Mouse (Mus musculus): ENCODE measurements around the gene Tas2r106. TPM values are rescaled to one million over a fixed set of nuclear protein-coding genes. Genes with fewer than 3 reads are reported as not detected.

The Tas2r106 gene
- polyA plus RNA-seq (2014; fragmentation: Nextera tagmentation; extraction: Ambion mirVana): not detected in 2 replicates

DNA sequence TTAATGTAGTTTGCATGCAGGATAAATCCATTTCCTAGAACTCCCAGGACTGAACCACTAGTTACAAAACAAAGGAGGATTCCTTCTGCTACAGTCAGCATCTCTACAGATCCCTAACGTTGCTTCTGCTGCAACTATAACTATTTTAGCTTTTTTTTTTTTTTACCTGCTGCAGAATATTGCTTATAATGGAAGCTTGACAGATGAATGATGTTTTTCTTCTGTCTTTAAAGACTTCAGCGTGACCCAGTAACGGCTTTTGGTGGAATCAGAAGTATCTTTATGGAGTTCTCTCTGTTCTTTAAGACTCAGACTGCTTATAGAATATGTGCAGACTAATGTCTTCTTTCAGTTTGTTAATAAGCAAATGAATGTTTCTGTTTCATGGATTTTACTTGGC is at the start of gene Tas2r106:
TSS of gene Tas2r106 (minus strand) at position 101 of the 400 bp plus-strand sequence.
- Histone ChIP-seq H3K36me3 (replicated peaks; ENCODE audit: control insufficient read depth, insufficient read depth, low read depth, low read length) (no peaks in the 10 kb centered on the region), H3K9me3 (replicated peaks; ENCODE audit: control insufficient read depth, low read length) (no peaks in the 10 kb centered on the region), H3K9ac (replicated peaks; ENCODE audit: low read length) (no peak within 1 kb of the TSS), H3K4me2 (ENCODE audit: low read depth, low read length) (no peak within 1 kb of the TSS), H3K27me3 (ENCODE audit: control insufficient read depth, insufficient read depth, low read length) (no peaks in the 10 kb centered on the region), H3K27ac (replicated peaks; ENCODE audit: low read depth, low read length) (no peak within 1 kb of the TSS), H3K4me1 (ENCODE audit: control insufficient read depth, insufficient read depth, low read length) (no peaks in the 10 kb centered on the region), H3K4me3 (ENCODE audit: low read depth, low read length) (no peak within 1 kb of the TSS)
- ATAC-seq (replicated peaks; ENCODE audit: insufficient number of reproducible peaks, low FRiP score, low TSS enrichment, low read depth) (no peak), DNase-seq (ENCODE audit: low spot score) (no peak)
- WGBS: 73% methylated on average over 3 of the region's 3 CpGs

DNA sequence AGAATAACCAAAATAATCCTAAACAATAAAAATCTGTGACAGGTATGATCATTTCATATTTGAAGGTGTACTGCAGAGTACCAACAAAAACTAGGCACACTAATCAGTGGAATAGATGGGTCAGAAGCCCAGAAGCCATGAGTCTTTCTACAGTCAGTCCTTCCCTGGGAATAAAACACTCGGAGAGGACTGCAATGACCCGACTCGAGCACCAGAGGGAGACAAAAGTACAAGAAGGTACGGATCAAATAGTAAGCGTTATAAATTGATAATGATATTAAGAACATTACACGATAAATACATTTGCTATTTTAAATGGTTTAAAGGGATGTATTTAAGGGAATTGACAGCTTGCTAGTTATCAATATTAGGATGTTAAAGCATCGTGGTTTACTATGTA is 34.1 kb upstream of the Tas2r106 start:
- no peaks in the 10 kb centered on the region for H3K4me1 ChIP-seq (ENCODE audit: control insufficient read depth, insufficient read depth, low read length)
- H3K4me3 ChIP-seq (ENCODE audit: low read depth, low read length): no peak overlapping the region
- H3K4me2 ChIP-seq (ENCODE audit: low read depth, low read length): no peak overlapping the region
- 43% methylated on average over 7 of the region's 7 CpGs for WGBS
- no peak overlapping the region for H3K27ac ChIP-seq (replicated peaks; ENCODE audit: low read depth, low read length)
- no peak overlapping the region for H3K9ac ChIP-seq (replicated peaks; ENCODE audit: low read length)
- DNase-seq (ENCODE audit: low spot score) (peak; percentile 0), ATAC-seq (replicated peaks; ENCODE audit: insufficient number of reproducible peaks, low FRiP score, low TSS enrichment, low read depth) (no peak)
- no peaks in the 10 kb centered on the region for H3K27me3 ChIP-seq (ENCODE audit: control insufficient read depth, insufficient read depth, low read length)
- no peaks in the 10 kb centered on the region for H3K9me3 ChIP-seq (replicated peaks; ENCODE audit: control insufficient read depth, low read length)
- no peaks in the 10 kb centered on the region for H3K36me3 ChIP-seq (replicated peaks; ENCODE audit: control insufficient read depth, insufficient read depth, low read depth, low read length)

DNA sequence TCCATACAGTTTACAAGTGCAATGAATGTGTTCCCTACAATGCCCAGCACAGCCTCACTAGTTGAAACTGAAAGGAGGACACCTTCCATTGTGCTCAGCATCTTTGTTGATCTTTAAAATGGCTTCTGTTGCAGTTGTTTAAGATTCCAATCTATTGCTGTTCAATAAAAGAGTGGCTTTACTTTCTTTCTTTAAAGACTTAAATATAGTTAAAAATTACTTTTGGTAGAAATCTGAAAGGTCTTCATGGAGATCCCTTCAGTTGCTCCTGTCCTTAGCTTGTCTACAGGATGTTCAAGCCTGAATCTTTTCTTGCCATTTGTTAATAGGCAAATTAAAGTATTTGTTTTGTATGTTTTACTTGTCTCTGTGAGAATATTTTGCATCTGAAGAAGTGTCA is 11.3 kb upstream of the Tas2r106 start, which contains the start of gene Tas2r114:
TSS of gene Tas2r114 (minus strand) at position 101 of the 400 bp plus-strand sequence.
- no peak for DNase-seq (ENCODE audit: low spot score)
- H3K27ac ChIP-seq (replicated peaks; ENCODE audit: low read depth, low read length): no peak within 1 kb of the TSS
- no peaks in the 10 kb centered on the region for H3K36me3 ChIP-seq (replicated peaks; ENCODE audit: control insufficient read depth, insufficient read depth, low read depth, low read length)
- no peak for ATAC-seq (replicated peaks; ENCODE audit: insufficient number of reproducible peaks, low FRiP score, low TSS enrichment, low read depth)
- H3K9me3 ChIP-seq (replicated peaks; ENCODE audit: control insufficient read depth, low read length): no peaks in the 10 kb centered on the region
- H3K9ac ChIP-seq (replicated peaks; ENCODE audit: low read length): no peak within 1 kb of the TSS
- no peak within 1 kb of the TSS for H3K4me3 ChIP-seq (ENCODE audit: low read depth, low read length)
- H3K27me3 ChIP-seq (ENCODE audit: control insufficient read depth, insufficient read depth, low read length): no peaks in the 10 kb centered on the region
- H3K4me2 ChIP-seq (ENCODE audit: low read depth, low read length): no peak within 1 kb of the TSS
- no peaks in the 10 kb centered on the region for H3K4me1 ChIP-seq (ENCODE audit: control insufficient read depth, insufficient read depth, low read length)

DNA sequence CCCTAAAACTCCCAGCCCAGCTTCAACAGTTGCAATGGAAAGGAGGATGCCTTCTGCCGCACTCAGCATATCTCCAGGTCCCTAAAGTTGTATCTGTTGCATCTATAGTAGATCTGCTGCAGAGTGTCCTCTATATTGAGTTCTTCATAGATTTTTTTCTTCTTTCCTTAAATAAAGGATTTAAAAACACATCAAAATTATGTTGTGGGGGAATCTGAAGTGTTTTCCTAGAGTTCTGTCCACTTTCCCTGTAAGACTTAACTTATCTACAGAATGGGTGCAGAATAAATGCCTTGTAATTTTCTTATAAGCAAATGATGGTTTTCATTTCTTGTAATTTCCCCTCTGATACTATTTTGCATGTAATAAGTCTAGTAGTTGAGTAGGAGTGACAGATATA is 8.7 kb upstream of the Tas2r106 start, which contains the start of gene Tas2r105:
TSS of gene Tas2r105 (minus strand) at position 101 of the 400 bp plus-strand sequence.
- ATAC-seq (replicated peaks; ENCODE audit: insufficient number of reproducible peaks, low FRiP score, low TSS enrichment, low read depth) (no peak), DNase-seq (ENCODE audit: low spot score) (no peak)
- no peak within 1 kb of the TSS for H3K27ac ChIP-seq (replicated peaks; ENCODE audit: low read depth, low read length)
- H3K9me3 ChIP-seq (replicated peaks; ENCODE audit: control insufficient read depth, low read length): no peaks in the 10 kb centered on the region
- WGBS: 88% methylated on average over 1 of the region's 1 CpGs
- H3K27me3 ChIP-seq (ENCODE audit: control insufficient read depth, insufficient read depth, low read length): no peaks in the 10 kb centered on the region
- H3K36me3 ChIP-seq (replicated peaks; ENCODE audit: control insufficient read depth, insufficient read depth, low read depth, low read length): no peaks in the 10 kb centered on the region
- no peaks in the 10 kb centered on the region for H3K4me1 ChIP-seq (ENCODE audit: control insufficient read depth, insufficient read depth, low read length)
- H3K4me2 ChIP-seq (ENCODE audit: low read depth, low read length): no peak within 1 kb of the TSS
- H3K4me3 ChIP-seq (ENCODE audit: low read depth, low read length): no peak within 1 kb of the TSS
- H3K9ac ChIP-seq (replicated peaks; ENCODE audit: low read length): no peak within 1 kb of the TSS

DNA sequence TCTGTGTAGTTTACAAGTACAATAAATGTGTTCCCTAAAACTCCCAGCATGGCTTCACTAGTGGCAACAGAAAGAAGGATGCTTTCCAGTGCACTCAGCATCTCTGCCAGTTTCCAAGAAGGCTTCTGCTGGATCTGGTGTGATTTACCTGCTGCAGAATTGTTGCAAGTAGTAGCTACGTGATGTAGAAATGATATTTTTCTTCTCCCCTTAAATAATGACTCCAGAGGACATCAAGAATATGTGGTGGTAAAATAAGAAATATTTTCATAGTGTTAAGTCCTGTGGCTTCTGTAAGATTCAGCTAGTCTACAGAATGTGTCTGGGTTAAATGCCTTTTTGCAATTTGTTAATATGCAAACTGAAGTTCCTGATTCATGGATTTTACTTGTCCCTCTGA is 7.0 kb upstream of the Tas2r106 start, which contains the start of gene Tas2r104:
TSS of gene Tas2r104 (minus strand) at position 101 of the 400 bp plus-strand sequence.
- no peaks in the 10 kb centered on the region for H3K27me3 ChIP-seq (ENCODE audit: control insufficient read depth, insufficient read depth, low read length)
- WGBS: 71% methylated on average over 1 of the region's 1 CpGs
- no peaks in the 10 kb centered on the region for H3K9me3 ChIP-seq (replicated peaks; ENCODE audit: control insufficient read depth, low read length)
- no peak within 1 kb of the TSS for H3K4me3 ChIP-seq (ENCODE audit: low read depth, low read length)
- ATAC-seq (replicated peaks; ENCODE audit: insufficient number of reproducible peaks, low FRiP score, low TSS enrichment, low read depth) (no peak), DNase-seq (ENCODE audit: low spot score) (no peak)
- H3K36me3 ChIP-seq (replicated peaks; ENCODE audit: control insufficient read depth, insufficient read depth, low read depth, low read length): no peaks in the 10 kb centered on the region
- no peak within 1 kb of the TSS for H3K9ac ChIP-seq (replicated peaks; ENCODE audit: low read length)
- no peak within 1 kb of the TSS for H3K27ac ChIP-seq (replicated peaks; ENCODE audit: low read depth, low read length)
- H3K4me2 ChIP-seq (ENCODE audit: low read depth, low read length): no peak within 1 kb of the TSS
- H3K4me1 ChIP-seq (ENCODE audit: control insufficient read depth, insufficient read depth, low read length): no peaks in the 10 kb centered on the region

DNA sequence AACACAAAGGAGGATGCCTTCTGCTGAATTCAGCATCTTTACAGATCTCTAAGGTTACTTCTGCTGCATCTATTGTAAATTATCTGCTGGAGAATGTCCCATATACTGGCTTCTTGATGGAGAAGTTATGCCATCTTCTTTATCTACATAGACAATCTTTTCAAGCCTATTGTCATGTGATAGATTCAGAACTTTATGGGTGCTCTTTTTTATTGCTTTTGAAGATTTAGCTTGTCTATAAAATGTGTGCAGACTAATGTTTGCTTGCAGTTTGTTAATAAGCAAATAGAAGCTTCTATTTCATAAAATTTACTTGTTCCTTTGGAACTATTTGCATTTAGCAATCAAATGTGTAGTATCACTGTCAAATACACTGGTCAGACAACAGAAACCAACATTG is 18.6 kb downstream of the Tas2r106 start, which contains the start of gene Tas2r107:
TSS of gene Tas2r107 (minus strand) at position 101 of the 400 bp plus-strand sequence.
- H3K4me3 ChIP-seq (ENCODE audit: low read depth, low read length): no peak within 1 kb of the TSS
- no peak within 1 kb of the TSS for H3K4me2 ChIP-seq (ENCODE audit: low read depth, low read length)
- no peak for DNase-seq (ENCODE audit: low spot score)
- H3K9ac ChIP-seq (replicated peaks; ENCODE audit: low read length): no peak within 1 kb of the TSS
- H3K4me1 ChIP-seq (ENCODE audit: control insufficient read depth, insufficient read depth, low read length): no peaks in the 10 kb centered on the region
- H3K27me3 ChIP-seq (ENCODE audit: control insufficient read depth, insufficient read depth, low read length): no peaks in the 10 kb centered on the region
- ATAC-seq (replicated peaks; ENCODE audit: insufficient number of reproducible peaks, low FRiP score, low TSS enrichment, low read depth): no peak
- H3K36me3 ChIP-seq (replicated peaks; ENCODE audit: control insufficient read depth, insufficient read depth, low read depth, low read length): no peaks in the 10 kb centered on the region
- no peaks in the 10 kb centered on the region for H3K9me3 ChIP-seq (replicated peaks; ENCODE audit: control insufficient read depth, low read length)
- no peak within 1 kb of the TSS for H3K27ac ChIP-seq (replicated peaks; ENCODE audit: low read depth, low read length)

DNA sequence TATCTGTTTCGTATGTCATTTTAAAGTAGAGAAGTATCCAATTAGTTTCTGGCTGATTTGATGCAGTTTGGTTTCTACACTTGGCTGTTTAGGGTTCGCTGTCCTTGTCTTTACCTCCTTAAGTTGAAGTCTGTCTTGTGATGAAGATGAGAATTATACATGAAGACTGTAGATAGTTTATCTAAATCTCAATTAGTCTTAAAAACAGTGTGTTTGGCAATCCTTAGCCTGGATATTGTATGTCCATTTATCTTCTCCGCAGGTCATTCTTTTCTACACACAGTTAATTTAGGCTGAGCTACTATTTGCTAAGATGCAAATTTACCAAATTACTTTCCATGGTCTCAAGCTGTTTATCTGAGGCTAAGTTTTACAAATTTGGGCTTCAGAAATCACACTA is 47.9 kb downstream of the Tas2r106 start, which contains the start of gene Tas2r130:
TSS of gene Tas2r130 (minus strand) at position 101 of the 400 bp plus-strand sequence.
- Histone ChIP-seq H3K4me2 (ENCODE audit: low read depth, low read length) (no peak within 1 kb of the TSS), H3K27ac (replicated peaks; ENCODE audit: low read depth, low read length) (no peak within 1 kb of the TSS), H3K4me3 (ENCODE audit: low read depth, low read length) (no peak within 1 kb of the TSS), H3K4me1 (ENCODE audit: control insufficient read depth, insufficient read depth, low read length) (no peaks in the 10 kb centered on the region), H3K27me3 (ENCODE audit: control insufficient read depth, insufficient read depth, low read length) (no peaks in the 10 kb centered on the region), H3K9me3 (replicated peaks; ENCODE audit: control insufficient read depth, low read length) (no peaks in the 10 kb centered on the region), H3K9ac (replicated peaks; ENCODE audit: low read length) (no peak within 1 kb of the TSS), H3K36me3 (replicated peaks; ENCODE audit: control insufficient read depth, insufficient read depth, low read depth, low read length) (no peaks in the 10 kb centered on the region)
- 75% methylated on average over 3 of the region's 3 CpGs for WGBS
- no peak for ATAC-seq (replicated peaks; ENCODE audit: insufficient number of reproducible peaks, low FRiP score, low TSS enrichment, low read depth)
- no peak for DNase-seq (ENCODE audit: low spot score)
